Mouse (Mus musculus) kidney, postnatal 0 days (tissue): ENCODE measurements around the gene Rab5if. TPM values are rescaled to one million over a fixed set of nuclear protein-coding genes. Genes with fewer than 3 reads are reported as not detected.
"Not testable (repeated sequence)": the region's sequence is repeated elsewhere in the genome, so short reads cannot be mapped to it uniquely, and the experiment has no call there.

ENCODE experiments used
- ATAC-seq: fragments of 200-750 bp; cut with Nextera tagmentation; replicated peaks from 2 replicates; pipeline ENCODE4 v1.8.0; 2017; ENCODE audit warnings: low read depth, moderate number of reproducible peaks, moderate TSS enrichment, moderate library complexity; ENCODE audit not compliant: low FRiP score
- DNase-seq: peaks from one replicate; pipeline ENCODE4 v3.0.0-alpha.2; 2016; ENCODE audit warnings: low spot score
- H3K27ac ChIP-seq: fragments of 300-500 bp; sonication (generic); 2 replicates; pipeline ENCODE4 v1.5.1; 2014; ENCODE audit warnings: mild to moderate bottlenecking
- H3K27me3 ChIP-seq: fragments of 300-500 bp; sonication (generic); 2 replicates; pipeline ENCODE4 v1.6.1; 2014; ENCODE audit warnings: low read length, mixed read lengths; ENCODE audit not compliant: insufficient read depth
- H3K36me3 ChIP-seq: fragments of 300-500 bp; sonication (generic); 2 replicates; pipeline ENCODE4 v1.6.1; 2014; ENCODE audit warnings: low read length, mixed read lengths; ENCODE audit not compliant: insufficient read depth
- H3K4me1 ChIP-seq: fragments of 300-500 bp; sonication (generic); replicated peaks from 2 replicates; pipeline ENCODE4 v1.6.1; 2014; ENCODE audit warnings: antibody characterized with exemption, low read length, mixed read lengths; ENCODE audit not compliant: insufficient read depth
- H3K4me2 ChIP-seq: fragments of 300-500 bp; sonication (generic); 2 replicates; pipeline ENCODE4 v1.6.1; 2014; ENCODE audit warnings: mild to moderate bottlenecking, low read length, moderate library complexity, mixed read lengths
- H3K4me3 ChIP-seq: fragments of 300-500 bp; sonication (generic); replicated peaks from 2 replicates; pipeline ENCODE4 v1.5.1; 2014; ENCODE audit warnings: low read depth, low read length
- H3K9ac ChIP-seq: fragments of 300-500 bp; sonication (generic); 2 replicates; pipeline ENCODE4 v1.6.1; 2014; ENCODE audit warnings: low read depth, low read length
- H3K9me3 ChIP-seq: fragments of 300-500 bp; sonication (generic); replicated peaks from 2 replicates; pipeline ENCODE4 v1.6.1; 2016; ENCODE audit warnings: low read length, inconsistent platforms, mixed read lengths
- CTCF ChIP-seq: IDR thresholded peaks from 2 replicates; pipeline ENCODE4 v1.5.1; 2016; ENCODE audit warnings: antibody characterized with exemption, low read depth, mild to moderate bottlenecking, moderate library complexity
- WGBS: fragments of 180-500 bp; shearing (Covaris S2); extraction: QIAGEN DNeasy Blood & Tissue Kit; methylation state at CpG from one replicate; pipeline ENCODE4 v1.1.7; 2014; 5-methylcytosine and 5-hydroxymethylcytosine counted together
- polyA plus RNA-seq: library from polyadenylated mRNA; unstranded; fragments of >200 nt; fragmentation: Nextera tagmentation; extraction: Ambion mirVana; gene quantifications from 2 replicates; pipeline ENCODE4 v1.2.1, GENCODE M21; 2015

Rab5if gene
- polyA plus RNA-seq = 227 and 252 TPM in 2 replicates

DNA sequence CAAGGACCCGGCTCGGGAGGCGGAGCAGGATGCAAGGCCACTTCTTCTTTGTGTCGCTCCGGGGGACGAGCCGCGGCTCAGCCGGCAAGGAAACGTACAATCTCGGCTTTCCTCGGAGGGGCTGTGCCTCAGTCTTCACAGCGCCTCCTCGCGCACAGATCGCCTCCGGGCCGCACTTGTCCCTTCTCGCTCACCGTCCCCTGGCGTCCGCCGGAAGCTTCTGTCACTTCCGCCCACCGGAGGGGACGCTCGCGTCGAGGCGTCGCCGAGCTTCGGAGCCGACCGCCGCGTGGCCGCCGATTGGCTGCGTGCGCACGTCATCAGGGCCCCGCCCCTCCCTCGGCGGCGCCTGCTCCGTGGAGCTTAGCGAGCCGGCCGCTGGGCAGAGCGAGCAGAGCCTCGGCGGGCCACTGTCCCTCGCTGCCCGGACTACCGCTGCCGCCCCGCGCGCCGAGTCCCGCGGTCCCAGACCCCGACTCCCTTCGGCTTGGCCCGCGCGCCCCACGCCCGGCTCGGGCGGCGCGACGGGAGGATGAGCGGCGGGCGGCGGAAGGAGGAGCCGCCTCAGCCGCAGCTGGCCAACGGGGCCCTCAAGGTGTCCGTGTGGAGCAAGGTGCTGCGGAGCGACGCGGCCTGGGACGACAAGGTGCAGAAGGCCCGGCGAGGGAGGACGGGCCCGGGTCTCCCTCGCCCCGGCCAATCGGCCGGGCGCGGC is at the start of gene Rab5if:
Gene Rab5if, plus strand, starts transcription at position 357 of the 715 bp plus-strand sequence.
- H3K9ac ChIP-seq = peak within 1 kb of the TSS; percentile 94
- 0 out of 2 replicates have a peak, but pooled peaks cover 5% of the 10 kb centered on the region for H3K36me3 ChIP-seq
- H3K4me2 ChIP-seq = peak within 1 kb of the TSS; percentile 88
- ATAC-seq = peak; percentile 97
- TF ChIP-seq CTCF = peak; percentile 81
- no peaks in the 10 kb centered on the region for H3K9me3 ChIP-seq
- DNase-seq = peak; percentile 98
- no peaks in the 10 kb centered on the region for H3K27me3 ChIP-seq
- H3K4me1 ChIP-seq = peaks cover 6% of the 10 kb centered on the region; the same call in 1 of the 2 replicates
- H3K4me3 ChIP-seq = peak within 1 kb of the TSS; percentile 83
- WGBS = under 1% methylated on average over 81 of the region's 98 CpGs
- H3K27ac ChIP-seq = peak within 1 kb of the TSS; percentile 93

DNA sequence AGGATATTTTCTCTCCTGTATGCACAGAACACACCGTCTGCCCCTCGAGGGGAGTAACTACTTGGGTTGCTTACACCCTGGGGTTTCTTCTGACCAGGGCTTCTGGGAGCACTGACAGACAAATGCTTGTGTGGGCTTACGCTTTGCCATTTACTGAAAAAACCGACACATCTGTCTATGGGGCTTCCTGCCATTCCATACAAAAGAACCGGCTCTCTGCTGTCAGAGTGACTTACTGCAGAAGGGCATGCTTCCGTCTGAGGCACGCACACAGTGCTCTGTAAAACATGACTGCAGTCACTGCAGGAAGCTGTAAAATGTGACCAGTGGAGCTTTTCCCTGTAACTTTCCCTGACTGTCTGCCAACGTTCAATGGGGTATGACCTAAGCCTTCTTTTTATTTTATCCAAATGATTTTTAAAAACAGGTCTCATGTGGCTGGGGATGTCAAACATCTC is 48.6 kb upstream of the Rab5if start:
- peak overlapping the region; percentile 28 for H3K4me2 ChIP-seq
- peaks cover 18% of the 10 kb centered on the region; the same call in 1 of the 2 replicates for H3K4me1 ChIP-seq
- peak overlapping the region; percentile 83 for H3K27ac ChIP-seq
- ATAC-seq (peak; percentile 57; the same call in 1 of the 2 replicates), DNase-seq (peak; percentile 88)
- WGBS = 1% methylated on average over 8 of the region's 8 CpGs
- H3K4me3 ChIP-seq = no peak overlapping the region
- no peak for TF ChIP-seq CTCF
- H3K9me3 ChIP-seq = no peaks in the 10 kb centered on the region
- H3K27me3 ChIP-seq = no peaks in the 10 kb centered on the region
- H3K9ac ChIP-seq = no peak overlapping the region
- no peaks in the 10 kb centered on the region for H3K36me3 ChIP-seq

DNA sequence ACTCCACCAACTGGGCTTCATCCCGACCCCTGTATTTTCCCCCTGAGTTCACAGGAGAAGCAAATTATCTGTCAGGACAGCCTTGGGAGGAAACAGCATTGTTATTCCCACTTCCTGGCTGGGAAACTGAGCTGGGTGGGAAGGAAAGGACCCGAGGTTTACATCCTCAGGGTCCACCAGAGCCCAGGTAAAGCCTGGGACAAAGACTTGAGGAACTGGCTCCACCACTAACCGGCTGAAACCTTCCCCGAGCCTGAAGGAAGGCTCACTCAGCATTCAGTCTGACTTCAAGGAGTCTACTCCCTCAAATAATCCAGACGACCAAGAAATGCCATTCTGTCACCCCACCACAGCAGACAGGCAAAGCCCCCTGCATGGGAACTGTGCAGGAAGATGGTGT is 48.0 kb upstream of the Rab5if start:
- H3K9me3 ChIP-seq = no peaks in the 10 kb centered on the region
- no peak for TF ChIP-seq CTCF
- no peaks in the 10 kb centered on the region for H3K27me3 ChIP-seq
- H3K9ac ChIP-seq = no peak overlapping the region
- H3K4me3 ChIP-seq = no peak overlapping the region
- H3K36me3 ChIP-seq = no peaks in the 10 kb centered on the region
- 5% methylated on average over 5 of the region's 5 CpGs for WGBS
- H3K4me1 ChIP-seq = peaks cover 18% of the 10 kb centered on the region; the same call in 1 of the 2 replicates
- peak; percentile 32 for DNase-seq
- peak overlapping the region; percentile 28 for H3K4me2 ChIP-seq
- peak overlapping the region; percentile 83 for H3K27ac ChIP-seq
- peak; percentile 21; the same call in 1 of the 2 replicates for ATAC-seq

DNA sequence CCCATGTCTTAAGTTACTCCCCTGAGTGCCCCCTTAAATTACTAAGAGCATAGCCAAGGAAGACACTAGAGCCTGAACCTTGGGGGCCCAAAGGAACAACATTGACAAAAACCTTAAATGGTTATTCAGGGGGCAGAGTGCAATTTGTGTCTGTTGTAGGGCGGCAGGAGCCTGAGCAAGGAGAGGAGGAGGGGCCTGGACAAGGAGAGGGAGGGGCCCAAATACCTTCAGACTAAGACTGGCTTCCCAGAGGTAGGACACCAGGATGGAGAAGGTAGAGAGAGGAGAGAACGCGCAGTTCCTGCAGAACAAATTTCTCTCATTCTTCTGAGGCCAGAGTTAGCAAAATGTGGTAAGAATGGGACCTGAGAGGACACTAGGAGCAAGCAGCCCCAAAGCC is 47.5 kb upstream of the Rab5if start:
- 47% methylated on average over 3 of the region's 3 CpGs for WGBS

DNA sequence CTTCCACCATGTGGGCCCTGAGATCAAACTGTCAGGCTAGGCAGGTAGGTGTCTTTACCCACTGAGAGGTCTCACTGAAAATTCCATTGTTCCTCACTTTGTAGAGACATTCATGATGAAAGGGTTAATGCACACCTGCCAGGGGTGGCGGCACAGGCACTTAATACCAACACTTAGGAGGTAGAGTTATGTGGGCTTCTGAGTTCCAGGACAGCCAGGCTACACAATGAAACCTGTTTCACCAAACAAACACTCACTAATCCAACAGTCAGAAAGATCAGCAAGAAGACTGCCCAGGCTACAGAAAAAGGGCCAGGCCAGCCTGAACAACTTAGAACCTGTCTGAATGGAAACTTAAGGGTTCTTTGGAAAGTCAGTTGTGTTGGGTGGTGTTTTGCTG is 46.8 kb upstream of the Rab5if start:
- no peaks in the 10 kb centered on the region for H3K27me3 ChIP-seq
- ATAC-seq = no peak
- 58% methylated on average over 1 of the region's 1 CpGs for WGBS

More for the DNA sequence above, 47.5 kb upstream of the Rab5if start:
- Histone ChIP-seq H3K9me3 (no peaks in the 10 kb centered on the region), H3K9ac (no peak overlapping the region), H3K27ac (peak overlapping the region; percentile 83), H3K4me3 (no peak overlapping the region), H3K4me2 (no peak overlapping the region), H3K36me3 (no peaks in the 10 kb centered on the region), H3K4me1 (peaks cover 18% of the 10 kb centered on the region; the same call in 1 of the 2 replicates), H3K27me3 (no peaks in the 10 kb centered on the region)
- ATAC-seq = no peak; the same call in 1 of the 2 replicates
- TF ChIP-seq CTCF = no peak
- no peak for DNase-seq

DNA sequence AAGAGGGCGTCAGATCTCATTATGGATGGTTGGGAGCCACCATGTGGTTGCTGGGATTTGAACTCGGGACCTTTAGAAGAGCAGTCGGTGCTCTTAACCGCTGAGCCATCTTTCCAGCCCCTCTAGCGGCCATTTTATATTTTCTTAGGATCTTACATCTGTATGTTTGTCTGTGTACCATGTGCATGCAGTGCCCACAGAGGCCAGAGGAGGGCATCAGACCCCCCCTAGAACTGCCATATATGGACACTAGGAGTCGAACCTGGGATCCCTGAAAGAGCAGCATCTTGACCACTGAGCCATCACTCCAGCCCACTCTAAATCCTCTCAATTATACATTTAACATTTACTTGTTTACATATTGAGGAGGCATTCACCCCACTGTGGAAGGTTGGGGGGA is 37.8 kb upstream of the Rab5if start:
- WGBS = 88% methylated on average over 5 of the region's 6 CpGs
- not testable (repeated sequence) for ATAC-seq, H3K9ac ChIP-seq

More for the DNA sequence above, 46.8 kb upstream of the Rab5if start:
- Histone ChIP-seq H3K4me3 (no peak overlapping the region), H3K27ac (no peak overlapping the region), H3K4me1 (peaks cover 18% of the 10 kb centered on the region; the same call in 1 of the 2 replicates), H3K36me3 (no peaks in the 10 kb centered on the region), H3K4me2 (no peak overlapping the region), H3K9ac (no peak overlapping the region), H3K9me3 (no peaks in the 10 kb centered on the region)
- TF ChIP-seq CTCF = no peak
- DNase-seq = no peak

More for the DNA sequence above, 37.8 kb upstream of the Rab5if start:
- H3K27ac ChIP-seq, H3K4me2 ChIP-seq, DNase-seq, H3K27me3 ChIP-seq, H3K9me3 ChIP-seq, H3K36me3 ChIP-seq, H3K4me3 ChIP-seq, H3K4me1 ChIP-seq: not testable (repeated sequence)
